Mouse (Mus musculus) urinary bladder, postnatal 10 days (tissue): Measurements from ENCODE around the gene Eif2ak1.
A peak's percentile ranks its signal among the peaks of the same experiment; 100 is the strongest.
"Not testable (repeated sequence)": the region's sequence is repeated elsewhere in the genome, so short reads cannot be mapped to it uniquely, and the experiment has no call there.

Source experiments
- DNase-seq: peaks from one replicate; pipeline ENCODE4 v3.0.0; 2022; ENCODE audit warnings: low spot score

Gene Eif2ak1

DNA sequence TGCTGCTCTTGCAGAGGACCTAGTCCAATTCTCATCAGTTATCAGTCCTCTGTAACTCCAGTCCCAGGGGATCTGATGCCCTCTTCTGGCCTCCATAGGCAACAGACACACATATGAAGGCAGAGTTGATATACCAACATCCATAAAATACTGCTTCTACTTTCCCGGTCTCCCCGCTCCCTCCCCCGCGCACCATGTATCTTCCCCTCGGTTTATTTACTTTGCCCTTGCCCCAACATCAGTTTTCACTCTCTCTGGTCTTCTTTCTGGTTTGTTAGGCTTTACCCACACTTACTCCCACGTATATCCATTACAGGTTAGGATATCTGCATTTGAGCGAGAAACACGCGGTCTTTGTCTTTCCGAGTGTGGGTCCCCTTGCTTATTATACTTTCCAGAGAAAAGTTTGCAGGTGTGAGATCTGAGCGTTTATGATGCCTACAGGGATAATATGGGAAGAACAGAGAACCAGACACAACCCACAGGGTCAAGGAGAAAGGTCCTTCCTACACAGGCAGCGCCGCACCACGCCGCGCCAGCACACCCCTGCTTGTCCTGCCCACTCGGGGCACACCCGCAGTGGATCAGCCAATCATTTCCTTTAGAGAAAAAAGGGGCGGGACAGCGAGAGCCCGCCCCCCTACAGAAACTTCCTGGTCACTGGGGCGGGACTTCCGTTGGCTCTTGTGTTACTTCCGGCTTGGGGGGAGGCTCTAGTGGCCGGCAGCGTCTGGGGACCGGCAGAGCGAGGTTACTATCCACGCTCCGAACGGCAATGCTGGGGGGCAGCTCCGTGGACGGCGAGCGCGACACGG, at the start of gene Eif2ak1:
Gene Eif2ak1 (plus strand): TSS at position 673 of the 815 bp plus-strand sequence.
- peak; percentile 66 for DNase-seq

DNA sequence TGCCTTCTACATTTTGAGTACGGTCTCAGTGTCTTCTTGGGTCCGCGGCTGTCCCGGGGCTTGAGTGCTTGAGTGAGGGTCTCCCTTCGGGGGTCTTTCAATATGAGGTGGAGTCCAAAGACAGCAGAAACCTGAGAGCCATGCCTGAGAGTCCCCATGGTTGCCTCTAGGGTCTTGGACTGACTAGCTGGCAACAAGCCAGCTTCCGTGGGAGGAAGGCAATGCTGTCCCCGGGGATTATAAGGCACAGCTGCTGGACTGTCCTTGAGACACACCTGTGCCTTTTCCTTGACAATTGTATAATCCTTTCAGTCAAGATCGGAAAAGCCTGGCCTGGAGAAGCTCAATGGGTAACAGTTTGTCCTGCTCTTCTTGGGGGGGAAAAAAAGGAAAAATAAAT, 35.6 kb upstream of the Eif2ak1 start:
- DNase-seq: no peak

DNA sequence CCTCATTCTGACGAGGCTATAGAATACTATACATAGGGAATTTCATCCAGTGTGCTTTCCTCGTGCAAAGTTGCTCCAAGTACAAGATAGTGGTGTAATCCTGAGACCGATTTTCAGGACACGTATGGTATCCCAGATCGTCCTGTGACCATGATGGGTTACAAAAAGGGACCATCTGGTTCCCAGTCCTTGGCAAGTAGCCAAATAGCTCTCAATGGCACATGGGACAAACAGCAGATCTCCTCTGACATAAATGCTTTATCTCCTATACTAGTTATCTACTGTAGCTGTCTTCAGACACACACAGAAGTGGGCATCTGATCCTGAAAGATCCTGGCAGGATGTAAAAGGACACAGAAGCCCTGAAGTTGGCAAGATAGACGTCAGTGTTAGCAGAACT, 32.2 kb upstream of the Eif2ak1 start:
- no peak for DNase-seq

DNA sequence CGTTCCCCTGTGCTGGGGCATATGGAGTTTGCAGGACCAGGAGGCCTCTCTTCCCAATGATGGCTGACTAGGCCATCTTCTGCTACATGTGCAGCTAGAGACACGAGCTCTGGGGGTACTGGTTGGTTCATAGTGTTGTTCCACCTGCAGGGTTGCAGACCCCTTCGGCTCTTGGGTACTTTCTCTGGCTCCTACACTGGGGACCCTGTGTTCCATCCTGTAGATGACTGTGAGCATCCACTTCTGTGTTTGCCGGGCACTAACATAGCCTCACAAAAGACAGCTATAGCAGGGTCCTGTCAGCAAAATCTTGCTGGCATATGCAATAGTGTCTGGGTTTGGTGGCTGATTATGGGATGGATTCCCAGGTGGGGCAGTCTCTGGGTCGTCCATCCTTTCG, 16.4 kb upstream of the Eif2ak1 start:
- DNase-seq: not testable (repeated sequence)

DNA sequence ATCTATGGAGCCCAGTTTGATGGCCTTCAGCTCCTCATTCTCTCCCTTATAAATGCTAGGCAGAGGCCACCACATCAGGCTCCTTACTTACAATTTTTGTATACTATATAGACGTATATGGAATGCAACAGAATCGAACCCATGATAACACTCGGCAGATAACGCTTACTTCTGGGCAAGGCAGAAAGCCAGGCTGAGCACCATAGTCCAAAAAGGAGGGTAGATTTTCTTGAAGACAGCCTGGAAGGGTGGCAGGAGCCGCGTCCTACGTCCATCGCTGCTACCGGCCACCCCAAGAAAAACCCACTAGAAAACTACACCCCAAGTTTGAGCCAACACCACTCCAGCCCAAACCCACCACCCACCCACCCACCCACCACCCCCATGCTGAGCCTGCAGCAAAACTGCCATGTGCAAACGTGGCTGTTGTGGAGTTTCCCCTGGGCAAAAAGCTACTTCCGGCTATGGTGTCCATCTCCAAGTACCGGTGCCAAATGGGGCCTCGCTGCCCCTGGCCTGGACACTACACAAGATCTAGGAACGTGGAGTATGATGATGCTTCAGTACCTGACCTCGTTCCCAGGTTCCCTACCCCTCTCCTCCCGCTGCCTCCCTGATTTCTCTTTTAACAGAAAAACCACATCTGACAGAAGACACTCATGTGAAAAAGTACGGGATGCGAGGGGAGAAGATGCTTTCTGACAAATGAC, 13.4 kb upstream of the Eif2ak1 start:
- DNase-seq: no peak

DNA sequence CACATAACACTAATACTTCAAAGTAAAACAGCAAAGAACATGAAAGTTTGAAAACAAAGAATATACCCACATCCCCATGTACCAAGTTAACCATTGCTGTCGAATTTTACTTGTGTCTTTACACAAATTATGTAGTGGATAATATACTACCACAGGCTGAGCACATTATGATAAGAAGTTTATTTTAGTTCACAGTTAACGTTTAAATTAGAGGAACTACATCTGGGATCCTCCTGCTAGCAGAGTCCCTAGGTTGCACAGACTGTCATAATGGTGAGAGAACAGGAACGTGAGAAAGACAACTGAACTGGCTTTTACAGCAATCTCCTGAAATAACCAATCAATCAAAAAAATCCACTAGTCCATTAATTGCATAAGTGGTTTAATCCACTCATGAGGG, 10.3 kb upstream of the Eif2ak1 start:
- no peak for DNase-seq

DNA sequence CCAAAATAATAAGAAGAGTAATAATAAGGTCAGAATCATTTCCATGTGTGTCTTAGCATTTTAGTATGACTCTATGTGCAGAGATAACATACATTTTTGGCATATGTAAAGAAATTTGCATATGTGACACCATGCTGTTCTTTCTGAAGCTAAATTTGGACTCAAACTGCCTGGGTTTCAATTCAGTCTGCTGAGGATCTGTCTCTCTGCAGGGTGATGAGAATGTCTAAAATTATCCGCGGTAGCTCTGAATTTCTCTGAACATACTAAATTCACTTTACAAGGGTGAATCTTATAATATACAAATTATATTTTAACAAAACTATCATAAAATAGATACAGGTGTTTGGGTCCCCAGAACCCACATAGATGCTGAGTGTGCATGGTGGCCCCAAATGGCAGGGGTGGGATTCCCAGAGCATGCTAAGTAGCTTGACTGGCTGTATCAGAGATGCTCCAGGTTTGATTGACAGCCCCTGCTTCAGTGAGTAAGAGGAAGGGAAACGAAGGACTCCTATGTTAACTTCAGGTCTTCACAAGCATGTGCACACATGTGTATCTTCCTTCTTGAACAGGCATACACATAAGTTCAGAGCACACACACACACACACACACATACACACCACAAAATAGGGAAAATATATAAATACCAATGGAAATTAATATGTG, 8.0 kb upstream of the Eif2ak1 start:
- DNase-seq: no peak

DNA sequence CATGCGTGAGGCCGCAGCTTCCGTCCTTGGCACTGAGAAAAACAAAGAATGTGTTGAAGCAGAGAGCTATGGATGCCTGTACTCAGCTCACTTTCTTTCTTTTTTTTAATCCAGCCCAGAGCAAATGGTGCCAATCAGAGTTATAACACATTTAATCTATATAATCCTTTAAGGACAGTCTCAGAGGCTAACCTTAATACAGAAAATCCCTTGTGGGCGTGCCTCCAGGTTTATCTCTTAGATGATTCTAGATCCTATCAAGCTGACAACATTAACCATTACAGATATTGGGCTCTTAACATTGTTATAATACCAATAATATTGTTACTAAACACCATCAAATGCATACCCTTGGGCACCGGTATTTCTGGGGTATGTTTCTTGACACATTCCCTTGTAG, 5.9 kb upstream of the Eif2ak1 start:
- DNase-seq: no peak

DNA sequence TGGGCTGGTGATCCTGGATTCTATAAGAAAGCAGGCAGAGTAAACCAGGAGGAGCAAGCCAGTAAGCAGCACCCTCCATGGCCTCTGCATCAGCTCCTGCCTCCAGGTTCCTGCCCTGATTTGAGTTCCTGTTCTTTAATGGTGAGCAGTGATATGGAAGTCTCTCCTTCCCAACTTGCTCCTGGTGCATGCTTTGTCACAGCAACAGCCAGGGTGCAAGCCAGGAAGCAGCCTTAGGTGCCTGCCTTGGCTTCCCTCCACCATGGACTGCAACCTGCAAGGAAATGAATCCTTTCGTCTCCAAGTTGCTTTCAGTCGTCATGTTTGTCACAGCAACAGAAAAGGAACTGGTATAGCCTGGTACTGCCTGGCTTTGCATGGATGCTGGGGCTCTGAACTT, 3.0 kb upstream of the Eif2ak1 start:
- no peak for DNase-seq

DNA sequence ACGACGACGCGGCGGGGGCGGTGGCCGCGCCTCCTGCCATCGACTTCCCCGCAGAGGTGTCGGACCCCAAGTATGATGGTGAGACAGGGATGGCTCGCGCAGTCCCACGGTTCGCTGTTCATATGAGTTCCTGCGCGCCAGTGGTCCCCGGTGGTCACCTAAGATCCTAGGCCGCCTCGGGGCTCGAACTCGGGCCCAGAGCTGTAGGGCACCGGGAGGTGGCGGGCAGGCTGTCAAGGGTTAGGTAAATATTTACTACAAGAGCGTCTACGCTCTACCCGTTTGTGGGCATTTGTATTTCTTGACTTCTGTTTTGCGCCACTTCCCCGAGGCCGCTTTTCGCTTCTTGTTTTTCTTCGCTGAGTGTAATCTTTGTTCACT, 333 bp downstream of the Eif2ak1 start:
- DNase-seq: no peak

DNA sequence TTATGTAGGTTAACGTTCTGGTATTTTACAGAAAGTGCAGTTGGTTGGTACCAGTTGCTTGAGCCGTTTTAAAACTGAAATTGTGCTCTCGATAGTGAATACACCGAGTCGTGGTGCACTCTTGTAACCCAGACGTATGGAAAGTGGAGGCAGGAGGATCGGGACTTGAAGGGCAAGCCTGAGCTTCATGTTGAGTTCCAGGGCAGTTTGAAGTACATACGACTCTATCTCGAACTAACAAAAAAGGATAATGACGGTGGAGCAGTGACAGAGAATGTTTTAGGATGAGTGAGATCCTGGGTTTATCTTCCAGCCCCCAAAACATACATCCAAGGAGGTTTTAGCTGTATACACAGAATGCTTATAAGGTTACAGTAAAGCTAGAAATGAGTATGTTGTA, 873 bp downstream of the Eif2ak1 start:
- no peak for DNase-seq

DNA sequence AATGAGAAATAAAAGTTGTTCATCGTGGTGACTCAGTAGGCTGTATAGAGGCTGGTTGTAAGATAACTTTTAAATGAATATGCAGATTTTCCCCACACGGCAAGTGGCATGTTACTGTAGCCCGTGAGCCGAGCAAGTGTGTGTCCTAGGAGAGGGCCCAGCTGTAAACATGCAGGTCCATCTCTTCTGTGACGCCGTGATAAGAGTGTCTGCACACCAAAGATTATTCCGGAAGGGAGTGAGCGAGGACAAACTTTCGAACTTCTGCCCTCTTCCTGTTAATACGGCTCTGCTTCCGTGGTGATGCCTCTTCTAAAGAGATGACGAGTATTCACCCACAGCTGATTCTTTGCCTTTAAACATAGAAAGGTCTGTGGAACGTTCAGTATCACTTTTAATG, 1.4 kb downstream of the Eif2ak1 start:
- no peak for DNase-seq

DNA sequence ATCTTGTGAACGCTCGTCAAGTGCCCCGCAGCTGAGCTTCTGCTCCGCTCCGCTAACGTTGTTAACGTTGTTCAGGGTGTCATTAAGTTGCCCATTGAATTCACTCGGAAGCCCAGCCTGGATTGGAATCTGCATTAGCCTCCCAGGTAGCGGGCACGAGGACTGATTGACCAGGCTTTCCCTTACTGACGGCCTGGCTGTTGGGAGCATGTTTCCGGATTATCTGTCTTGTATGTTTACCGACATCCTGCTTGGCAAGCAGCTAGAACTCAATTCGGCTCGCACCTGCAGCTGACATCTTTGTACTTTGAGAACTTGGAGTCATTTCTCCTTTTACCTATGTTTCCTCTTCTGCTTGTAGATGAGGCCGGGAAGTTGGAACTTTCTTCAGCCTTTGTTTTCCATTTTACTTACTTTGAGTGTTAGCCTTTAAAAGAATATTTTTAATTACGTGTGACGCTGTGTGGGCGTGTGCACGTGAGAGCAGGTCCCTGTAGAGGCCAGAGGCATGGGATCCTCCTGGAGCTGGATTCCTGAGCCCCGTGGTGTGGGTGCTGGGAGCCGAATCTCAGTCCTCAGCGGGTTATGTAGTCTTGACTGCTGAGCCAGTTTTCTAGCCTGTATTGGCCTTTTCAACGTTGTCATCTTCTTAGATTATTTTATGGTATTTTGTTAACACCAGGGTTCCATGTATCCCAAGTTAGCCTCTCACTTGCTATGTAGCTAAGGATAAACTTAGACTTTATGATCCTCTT, 2.5 kb downstream of the Eif2ak1 start:
- no peak for DNase-seq

DNA sequence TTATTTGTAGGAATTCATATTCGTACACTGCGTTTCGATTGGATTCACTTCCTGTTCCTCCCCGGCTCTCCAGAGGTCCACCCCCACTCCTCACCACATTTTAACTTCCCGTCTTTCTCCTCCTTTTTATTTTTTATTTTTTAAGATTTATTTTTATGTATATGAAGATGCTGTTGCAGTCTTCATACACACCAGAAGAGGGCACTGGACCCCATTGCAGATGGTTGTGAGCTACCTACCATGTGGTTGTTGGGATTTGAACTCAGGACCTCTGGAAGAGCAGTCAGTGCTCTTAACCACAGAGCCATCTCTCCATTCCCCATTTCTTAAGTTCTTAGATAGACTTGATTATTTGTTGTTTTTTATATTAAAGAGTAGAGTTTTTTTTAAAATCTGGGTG, 3.2 kb downstream of the Eif2ak1 start:
- no peak for DNase-seq

DNA sequence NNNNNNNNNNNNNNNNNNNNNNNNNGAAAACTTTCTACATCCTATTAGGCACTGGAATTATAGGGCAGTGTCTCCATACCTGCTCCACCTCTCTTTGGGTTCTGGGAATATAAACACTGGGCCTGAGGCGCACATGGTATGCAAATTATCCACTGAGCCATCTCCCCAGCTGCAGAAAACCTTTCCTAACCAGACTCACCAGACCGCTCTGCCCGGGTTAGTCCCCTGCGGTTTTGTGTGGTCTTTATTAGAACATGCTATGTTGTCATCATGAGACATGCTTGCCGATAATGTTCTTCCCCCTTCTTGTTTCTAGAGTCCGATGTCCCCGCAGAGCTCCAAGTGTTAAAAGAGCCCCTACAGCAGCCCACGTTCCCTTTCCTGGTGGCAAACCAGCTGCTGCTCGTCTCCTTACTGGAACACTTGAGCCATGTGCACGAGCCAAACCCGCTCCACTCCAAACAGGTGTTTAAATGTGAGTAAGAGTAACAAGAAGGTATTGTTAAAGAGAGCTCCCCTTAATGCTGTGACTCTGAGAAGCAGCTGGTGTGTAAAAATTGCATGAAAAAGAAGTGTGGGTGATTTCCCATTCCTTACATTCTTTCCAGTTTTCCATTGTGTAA, 54.1 kb downstream of the Eif2ak1 start:
- no peak for DNase-seq

DNA sequence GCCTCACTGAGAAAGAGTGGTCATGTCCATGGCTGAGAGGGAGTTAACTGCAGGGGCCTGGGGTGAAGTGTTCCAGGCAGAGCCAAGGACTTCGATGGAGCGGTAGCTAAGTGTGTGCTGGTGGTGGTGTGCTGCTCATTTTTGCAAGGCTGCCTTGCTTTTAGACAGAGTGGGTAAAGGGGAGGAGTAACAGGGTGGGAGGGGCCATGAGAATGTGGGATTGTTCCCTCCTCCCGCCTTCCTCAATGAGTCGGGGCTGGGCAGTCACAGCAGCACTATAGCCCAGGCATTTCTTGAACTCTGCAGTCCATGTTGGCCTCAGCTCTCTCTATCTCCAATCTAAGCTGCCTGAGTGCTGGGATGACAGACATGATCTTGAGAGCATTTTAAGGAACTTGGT, 57.0 kb downstream of the Eif2ak1 start:
- DNase-seq: no peak

DNA sequence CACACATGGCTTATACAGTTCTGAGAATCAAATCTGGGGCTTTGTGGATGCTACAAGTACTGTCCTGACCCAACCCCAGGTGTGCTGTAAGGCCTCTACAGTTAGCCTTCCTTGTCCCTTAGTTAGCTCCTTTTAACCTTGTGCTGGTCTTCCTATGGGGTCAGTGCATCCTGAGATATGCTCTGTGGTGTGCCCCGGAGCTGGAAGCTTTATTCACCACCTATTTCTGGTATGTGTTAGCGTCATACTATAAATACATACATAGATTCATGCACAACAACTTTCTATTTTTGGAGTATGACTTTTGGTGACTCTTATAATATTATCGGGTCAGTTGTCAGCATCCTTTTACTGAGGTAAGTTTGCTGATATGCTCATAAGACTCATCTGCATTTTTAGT, 67.7 kb downstream of the Eif2ak1 start:
- DNase-seq: no peak

DNA sequence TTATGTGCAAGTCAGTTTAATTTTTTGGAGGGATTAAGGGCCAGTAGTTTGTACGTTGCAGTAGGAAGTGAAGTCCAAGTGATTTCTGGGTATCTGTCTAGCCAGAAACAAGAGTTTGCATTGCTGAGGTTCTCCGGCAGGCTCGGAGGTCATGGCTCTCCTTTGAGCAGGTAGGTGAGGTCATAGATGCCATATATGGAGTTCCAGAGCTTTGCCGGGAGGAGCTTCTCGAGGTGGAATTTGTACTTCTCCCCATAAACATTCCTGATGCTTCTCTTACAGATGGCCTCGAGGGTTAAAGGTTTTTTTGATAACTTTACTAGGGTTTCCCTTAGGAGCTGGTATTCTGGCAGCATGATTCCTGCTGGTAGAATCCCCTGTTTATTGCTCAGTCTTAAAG, 73.2 kb downstream of the Eif2ak1 start:
- DNase-seq: no peak

DNA sequence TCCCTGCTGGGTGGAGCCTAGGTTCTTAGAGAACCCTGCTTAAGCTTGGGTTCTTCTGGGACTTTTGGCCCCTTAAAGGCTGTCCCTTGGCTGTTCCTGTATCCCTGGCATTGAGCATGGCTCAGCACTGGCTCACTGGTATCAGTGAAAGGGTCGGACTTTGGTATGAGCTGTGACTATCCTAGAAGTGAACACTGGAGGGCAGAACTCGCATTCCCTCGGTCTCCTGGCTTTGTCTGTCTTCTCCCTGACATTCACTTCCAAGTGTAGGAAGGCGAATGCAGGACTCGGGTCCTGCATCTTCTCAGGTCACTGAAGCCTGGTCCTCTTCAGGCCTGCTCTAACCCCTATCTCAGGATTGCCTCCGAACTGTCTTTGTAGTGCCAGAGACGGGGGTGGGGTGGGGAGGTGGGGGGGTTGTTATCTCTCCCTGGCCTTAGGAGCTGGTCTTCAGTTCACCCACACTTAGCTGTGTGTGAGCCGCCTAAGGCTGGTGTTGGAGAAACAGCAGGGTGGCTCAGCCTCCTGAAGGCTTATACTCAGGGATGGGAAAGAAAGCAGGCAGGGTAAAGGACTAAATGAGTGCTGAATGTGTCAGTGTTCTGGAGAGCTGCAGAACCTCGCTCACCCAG, 74.8 kb downstream of the Eif2ak1 start:
- DNase-seq: no peak

DNA sequence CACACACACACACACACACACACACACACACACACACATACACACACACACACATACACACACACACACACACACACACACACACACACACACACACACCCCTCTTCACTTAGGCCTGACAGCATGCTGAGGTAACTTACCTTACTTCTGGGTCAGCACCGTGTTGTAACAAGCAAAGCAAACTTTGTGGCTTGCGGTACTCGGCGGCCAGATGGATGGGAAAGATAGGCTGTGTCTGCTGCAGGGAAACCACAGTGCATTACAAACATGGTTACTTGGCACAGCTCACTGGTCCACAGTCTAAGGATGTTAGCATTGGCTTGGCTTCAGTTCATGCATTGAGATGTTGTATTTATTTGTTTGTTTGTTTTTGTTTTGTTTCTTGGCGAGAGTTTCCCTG, 75.8 kb downstream of the Eif2ak1 start:
- DNase-seq: no peak

DNA sequence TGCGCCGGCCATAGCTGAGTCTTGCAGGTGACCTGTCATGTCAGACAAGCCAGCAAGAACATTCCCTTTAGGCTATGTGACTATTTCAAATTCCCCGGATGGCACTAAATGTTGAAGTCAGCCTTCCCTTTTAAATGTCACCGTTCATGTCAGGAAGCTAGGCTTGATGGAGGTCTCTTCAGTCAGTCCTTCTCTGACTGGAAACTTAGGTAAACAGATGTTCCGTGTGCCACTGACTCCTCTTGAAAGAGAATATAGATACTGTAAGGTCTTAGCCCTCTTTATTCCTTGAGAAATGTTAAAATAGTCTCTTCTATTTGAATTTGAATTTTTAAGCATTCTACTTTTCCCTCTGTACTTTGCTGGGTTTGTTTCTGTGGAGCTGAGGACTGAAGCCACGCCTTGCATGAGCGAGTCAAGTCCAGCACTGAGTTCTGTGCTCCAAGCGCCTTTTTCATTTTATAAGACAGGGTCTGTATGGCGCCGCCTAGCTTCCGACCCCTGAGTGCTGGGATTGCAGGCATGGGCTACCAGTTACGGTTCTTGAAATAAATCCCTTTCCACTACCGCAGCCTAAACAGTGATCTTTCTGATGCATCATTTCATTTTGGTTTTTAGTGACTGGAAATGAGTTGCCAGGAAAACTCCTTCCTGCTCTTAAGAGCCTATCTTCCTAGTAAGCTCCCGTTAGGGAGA, 80.2 kb downstream of the Eif2ak1 start, which contains the start of gene Ankrd61:
Gene Ankrd61 (minus strand): TSS at position 51 of the 696 bp plus-strand sequence.
- DNase-seq: no peak
